Mouse (Mus musculus) midbrain, embryonic 13.5 days (tissue): Measurements from ENCODE around the gene Eps8l2. TPM values are rescaled to one million over a fixed set of nuclear protein-coding genes. Genes with fewer than 3 reads are reported as not detected.

ENCODE experiments used
- ATAC-seq: fragments of 200-750 bp; cut with Nextera tagmentation; 2 replicates; pipeline ENCODE4 v1.8.0; 2017; ENCODE audit warnings: mild to moderate bottlenecking, moderate TSS enrichment, moderate library complexity
- H3K27ac ChIP-seq: fragments of 300-500 bp; sonication (generic); 2 replicates; pipeline ENCODE4 v1.5.1; 2015; ENCODE audit warnings: inconsistent platforms, mild to moderate bottlenecking, moderate library complexity
- H3K27me3 ChIP-seq: fragments of 300-500 bp; sonication (generic); 2 replicates; pipeline ENCODE4 v1.6.1; 2015; ENCODE audit warnings: mild to moderate bottlenecking, inconsistent platforms
- H3K36me3 ChIP-seq: fragments of 300-500 bp; sonication (generic); 2 replicates; pipeline ENCODE4 v1.6.1; 2015; ENCODE audit warnings: mild to moderate bottlenecking, inconsistent platforms
- H3K4me1 ChIP-seq: fragments of 300-500 bp; sonication (generic); replicated peaks from 2 replicates; pipeline ENCODE4 v1.6.1; 2015; ENCODE audit warnings: inconsistent platforms
- H3K4me2 ChIP-seq: fragments of 300-500 bp; sonication (generic); replicated peaks from 2 replicates; pipeline ENCODE4 v1.6.1; 2015; ENCODE audit warnings: moderate library complexity, mild to moderate bottlenecking, inconsistent platforms
- H3K4me3 ChIP-seq: fragments of 300-500 bp; sonication (generic); replicated peaks from 2 replicates; pipeline ENCODE4 v1.5.1; 2015; ENCODE audit warnings: mild to moderate bottlenecking, inconsistent platforms
- H3K9ac ChIP-seq: fragments of 300-500 bp; sonication (generic); replicated peaks from 2 replicates; pipeline ENCODE4 v1.6.1; 2015; ENCODE audit warnings: mild to moderate bottlenecking, inconsistent platforms
- H3K9me3 ChIP-seq: fragments of 300-500 bp; sonication (generic); 2 replicates; pipeline ENCODE4 v1.6.1; 2016; ENCODE audit warnings: mild to moderate bottlenecking, inconsistent platforms
- WGBS: fragments of 180-500 bp; shearing (Covaris S2); methylation state at CpG from one replicate; pipeline ENCODE4 v1.1.7; 2015; 5-methylcytosine and 5-hydroxymethylcytosine counted together
- polyA plus RNA-seq: library from polyadenylated mRNA; unstranded; fragments of >200 nt; fragmentation: Nextera tagmentation; extraction: Ambion mirVana; gene quantifications from 2 replicates; pipeline ENCODE4 v1.2.1, GENCODE M21; 2015

The Eps8l2 gene
- polyA plus RNA-seq, 1 experiment from 2014 or later, result 0.31 TPM

GRCm38 (mm10) chr7:141315076-141315475 lies 23.6 kb upstream of the Eps8l2 start:
- WGBS, result 89% methylated on average over 8 of the region's 8 CpGs
- no peaks in the 10 kb centered on the region for H3K4me1 ChIP-seq
- no peak overlapping the region for H3K9ac ChIP-seq
- no peaks in the 10 kb centered on the region for H3K9me3 ChIP-seq
- H3K27ac ChIP-seq, result no peak overlapping the region
- no peak overlapping the region for H3K4me3 ChIP-seq
- no peak overlapping the region for H3K4me2 ChIP-seq
- H3K27me3 ChIP-seq, result no peaks in the 10 kb centered on the region
- H3K36me3 ChIP-seq, result peaks cover 98% of the 10 kb centered on the region
- ATAC-seq, result no peak

GRCm38 (mm10) chr7:141315974-141316373 lies 22.7 kb upstream of the Eps8l2 start:
- Histone ChIP-seq H3K9ac (no peak overlapping the region), H3K27me3 (no peaks in the 10 kb centered on the region), H3K4me1 (no peaks in the 10 kb centered on the region), H3K36me3 (peaks cover 98% of the 10 kb centered on the region), H3K4me2 (no peak overlapping the region), H3K4me3 (no peak overlapping the region), H3K9me3 (no peaks in the 10 kb centered on the region), H3K27ac (no peak overlapping the region)
- 84% methylated on average over 5 of the region's 5 CpGs for WGBS
- ATAC-seq, result no peak

GRCm38 (mm10) chr7:141317619-141318132 lies 21.0 kb upstream of the Eps8l2 start:
- Histone ChIP-seq H3K4me2 (no peak overlapping the region), H3K9ac (no peak overlapping the region)

GRCm38 (mm10) chr7:141319446-141319845 lies 19.2 kb upstream of the Eps8l2 start:
- H3K4me3 ChIP-seq, result no peak overlapping the region
- H3K4me1 ChIP-seq, result peaks cover 2% of the 10 kb centered on the region
- no peaks in the 10 kb centered on the region for H3K9me3 ChIP-seq
- H3K27ac ChIP-seq, result no peak overlapping the region
- WGBS, result 81% methylated on average over 2 of the region's 2 CpGs
- H3K27me3 ChIP-seq, result no peaks in the 10 kb centered on the region
- H3K4me2 ChIP-seq, result no peak overlapping the region
- no peak for ATAC-seq
- H3K36me3 ChIP-seq, result peaks cover 96% of the 10 kb centered on the region
- no peak overlapping the region for H3K9ac ChIP-seq

More at GRCm38 (mm10) chr7:141317619-141318132, 21.0 kb upstream of the Eps8l2 start:
- no peaks in the 10 kb centered on the region for H3K27me3 ChIP-seq
- no peak for ATAC-seq
- no peak overlapping the region for H3K4me3 ChIP-seq
- 89% methylated on average over 1 of the region's 1 CpGs for WGBS
- no peaks in the 10 kb centered on the region for H3K9me3 ChIP-seq
- no peaks in the 10 kb centered on the region for H3K4me1 ChIP-seq
- H3K27ac ChIP-seq, result no peak overlapping the region
- H3K36me3 ChIP-seq, result peaks cover 98% of the 10 kb centered on the region

GRCm38 (mm10) chr7:141324686-141325085 lies 14.0 kb upstream of the Eps8l2 start:
- H3K36me3 ChIP-seq, result peaks cover 43% of the 10 kb centered on the region
- H3K27ac ChIP-seq, result no peak overlapping the region
- H3K4me1 ChIP-seq, result peaks cover 36% of the 10 kb centered on the region
- no peaks in the 10 kb centered on the region for H3K9me3 ChIP-seq
- no peak overlapping the region for H3K4me3 ChIP-seq
- ATAC-seq, result no peak
- H3K4me2 ChIP-seq, result no peak overlapping the region
- H3K9ac ChIP-seq, result 0 out of 2 replicates have a peak overlapping the region, but pooled peaks have one; percentile 5
- 95% methylated on average over 1 of the region's 1 CpGs for WGBS
- H3K27me3 ChIP-seq, result no peaks in the 10 kb centered on the region

- H3K4me2 ChIP-seq, result peak overlapping the region; percentile 97
- 6% methylated on average over 33 of the region's 35 CpGs for WGBS
Observed at GRCm38 (mm10) chr7:141326546-141327446, 11.9 kb upstream of the Eps8l2 start.

GRCm38 (mm10) chr7:141327469-141328372 lies 11.0 kb upstream of the Eps8l2 start, which contains the start of the genes Deaf1 and Tmem80:
TSS of gene Deaf1 (minus strand) at chr7:141327690.
TSS of gene Tmem80 (plus strand) at chr7:141327739.
- peaks cover 36% of the 10 kb centered on the region for H3K4me1 ChIP-seq
- ATAC-seq, result peak; percentile 97
- H3K4me2 ChIP-seq, result peak within 1 kb of the TSS; percentile 97
- no peaks in the 10 kb centered on the region for H3K9me3 ChIP-seq
- H3K36me3 ChIP-seq, result peaks cover 23% of the 10 kb centered on the region
- H3K27ac ChIP-seq, result peak within 1 kb of the TSS; percentile 100
- H3K27me3 ChIP-seq, result no peaks in the 10 kb centered on the region
- WGBS, result under 1% methylated on average over 104 of the region's 105 CpGs
- peak within 1 kb of the TSS; percentile 96 for H3K9ac ChIP-seq
- peak within 1 kb of the TSS; percentile 72 for H3K4me3 ChIP-seq

More at GRCm38 (mm10) chr7:141326546-141327446, 11.9 kb upstream of the Eps8l2 start:
- Histone ChIP-seq H3K27ac (peak overlapping the region; percentile 100), H3K27me3 (no peaks in the 10 kb centered on the region), H3K36me3 (peaks cover 23% of the 10 kb centered on the region), H3K4me3 (peak overlapping the region; percentile 72), H3K9me3 (no peaks in the 10 kb centered on the region), H3K9ac (peak overlapping the region; percentile 96), H3K4me1 (peaks cover 36% of the 10 kb centered on the region)
- peak; percentile 51 for ATAC-seq

- Histone ChIP-seq H3K27me3 (no peaks in the 10 kb centered on the region), H3K9me3 (no peaks in the 10 kb centered on the region), H3K4me1 (peaks cover 36% of the 10 kb centered on the region), H3K27ac (peak overlapping the region; percentile 100), H3K9ac (peak overlapping the region; percentile 96), H3K36me3 (peaks cover 23% of the 10 kb centered on the region), H3K4me2 (peak overlapping the region; percentile 97), H3K4me3 (peak overlapping the region; percentile 72)
- peak; percentile 55 for ATAC-seq
- 17% methylated on average over 24 of the region's 24 CpGs for WGBS
Observed at GRCm38 (mm10) chr7:141328373-141328990, 10.2 kb upstream of the Eps8l2 start.

- Histone ChIP-seq H3K27me3 (no peaks in the 10 kb centered on the region), H3K27ac (no peak overlapping the region), H3K36me3 (peaks cover 35% of the 10 kb centered on the region), H3K4me3 (no peak overlapping the region), H3K4me2 (no peak overlapping the region), H3K9me3 (no peaks in the 10 kb centered on the region), H3K9ac (no peak overlapping the region), H3K4me1 (peaks cover 22% of the 10 kb centered on the region)
- ATAC-seq, result no peak
Observed at GRCm38 (mm10) chr7:141330706-141331105, 8.0 kb upstream of the Eps8l2 start.

GRCm38 (mm10) chr7:141331990-141332389 lies 6.7 kb upstream of the Eps8l2 start:
- Histone ChIP-seq H3K27me3 (no peaks in the 10 kb centered on the region), H3K36me3 (peaks cover 44% of the 10 kb centered on the region), H3K4me3 (no peak overlapping the region), H3K27ac (no peak overlapping the region), H3K9ac (no peak overlapping the region), H3K4me2 (no peak overlapping the region), H3K4me1 (peaks cover 9% of the 10 kb centered on the region), H3K9me3 (no peaks in the 10 kb centered on the region)
- ATAC-seq, result no peak
- WGBS, result 94% methylated on average over 6 of the region's 6 CpGs

GRCm38 (mm10) chr7:141335044-141335579 lies 3.6 kb upstream of the Eps8l2 start:
- ATAC-seq, result no peak
- 92% methylated on average over 2 of the region's 2 CpGs for WGBS
- no peak overlapping the region for H3K27ac ChIP-seq
- peaks cover 8% of the 10 kb centered on the region for H3K4me1 ChIP-seq
- H3K9me3 ChIP-seq, result no peaks in the 10 kb centered on the region
- H3K9ac ChIP-seq, result no peak overlapping the region; the same call in 1 of the 2 replicates
- H3K4me2 ChIP-seq, result no peak overlapping the region
- peaks cover 44% of the 10 kb centered on the region for H3K36me3 ChIP-seq
- H3K4me3 ChIP-seq, result no peak overlapping the region
- H3K27me3 ChIP-seq, result peaks cover 29% of the 10 kb centered on the region
